7 mouse cellular contexts compared by ENCODE assay signal in the genomic region with DNA sequence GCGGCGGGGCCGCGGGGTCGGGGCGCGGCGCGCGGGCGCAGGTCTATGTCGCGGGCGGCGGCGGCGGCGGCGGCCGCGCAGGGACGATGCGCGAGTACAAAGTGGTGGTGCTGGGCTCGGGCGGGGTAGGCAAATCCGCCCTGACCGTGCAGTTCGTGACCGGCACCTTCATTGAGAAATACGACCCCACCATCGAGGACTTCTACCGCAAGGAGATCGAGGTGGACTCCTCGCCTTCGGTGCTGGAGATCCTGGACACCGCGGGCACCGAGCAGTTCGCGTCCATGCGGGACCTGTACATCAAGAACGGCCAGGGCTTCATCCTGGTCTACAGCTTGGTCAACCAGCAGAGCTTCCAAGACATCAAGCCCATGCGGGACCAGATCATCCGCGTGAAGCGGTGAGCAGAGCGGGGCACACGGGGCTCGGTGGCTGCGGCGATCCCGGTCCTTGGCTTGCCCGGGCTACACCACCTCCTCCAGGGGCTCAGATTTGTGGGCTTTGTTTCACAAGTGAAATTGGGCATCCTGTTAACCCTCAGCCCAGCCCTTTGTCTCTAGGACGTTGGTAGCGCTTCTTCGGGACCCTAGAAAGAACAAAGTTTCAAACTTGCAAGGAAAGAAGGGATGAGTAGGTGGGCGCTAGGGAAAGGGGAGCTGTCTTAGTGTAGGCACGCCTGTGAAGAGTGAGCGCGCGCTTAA. TPM values are rescaled to one million over a fixed set of nuclear protein-coding genes. Genes with fewer than 3 reads are reported as not detected.
DNase-seq lines count a peak whose midpoint lies in the region; ATAC-seq lines count a peak whose summit lies in the region.

No protein-coding gene starts in this region.

- peak overlapping the region; percentile 76 for H3K9ac ChIP-seq in forebrain, embryonic 16.5 days (replicated peaks; ENCODE audit: low read depth, low read length)
- peak overlapping the region; percentile 93 for H3K9ac ChIP-seq in stomach, embryonic 15.5 days

- no peak; the same call in 1 of the 2 replicates for ATAC-seq in forebrain, embryonic 16.5 days
- peak; percentile 2 for ATAC-seq in stomach, embryonic 15.5 days (ENCODE audit: insufficient read depth, low FRiP score, low read depth)

- H3K9me3 ChIP-seq in forebrain, embryonic 16.5 days (ENCODE audit: control insufficient read depth, low read length): no peaks in the 10 kb centered on the region
- no peaks in the 10 kb centered on the region for H3K9me3 ChIP-seq in stomach, embryonic 15.5 days

- H3K27ac ChIP-seq in forebrain, embryonic 16.5 days (ENCODE audit: low read length): peak overlapping the region; percentile 99
- H3K27ac ChIP-seq in stomach, embryonic 15.5 days: peak overlapping the region; percentile 96

- no peaks in the 10 kb centered on the region for H3K36me3 ChIP-seq in forebrain, embryonic 16.5 days (ENCODE audit: control insufficient read depth, insufficient read depth)
- H3K36me3 ChIP-seq in stomach, embryonic 15.5 days: no peaks in the 10 kb centered on the region

- peak; percentile 30 to 57 for DNase-seq in urinary bladder, adult 18-20 months (ENCODE audit: low spot score in 2 of 2)
- DNase-seq in urinary bladder, postnatal 25 days (ENCODE audit: low spot score): no peak
- peak; percentile 42 to 56 for DNase-seq in adrenal gland, postnatal 36 days
- DNase-seq in kidney, adult 8-10 months: peak; percentile 27 to 42
- peak; percentile 40 for DNase-seq in lung, postnatal 36 days

- peak overlapping the region; percentile 90 for H3K4me3 ChIP-seq in forebrain, embryonic 16.5 days (replicated peaks; ENCODE audit: low read length)
- peak overlapping the region; percentile 87 for H3K4me3 ChIP-seq in stomach, embryonic 15.5 days (replicated peaks)

- under 1% methylated on average over 47 of the region's 62 CpGs for WGBS in forebrain, embryonic 16.5 days
- under 1% methylated on average over 62 of the region's 62 CpGs for WGBS in stomach, embryonic 15.5 days

- peaks cover 18% of the 10 kb centered on the region for H3K4me1 ChIP-seq in forebrain, embryonic 16.5 days (replicated peaks; ENCODE audit: control insufficient read depth, insufficient read depth, low read length)
- no peaks in the 10 kb centered on the region for H3K4me1 ChIP-seq in stomach, embryonic 15.5 days

- no peaks in the 10 kb centered on the region for H3K27me3 ChIP-seq in forebrain, embryonic 16.5 days (replicated peaks; ENCODE audit: control insufficient read depth, insufficient read depth, low read length)
- H3K27me3 ChIP-seq in stomach, embryonic 15.5 days (replicated peaks): no peaks in the 10 kb centered on the region

- H3K4me2 ChIP-seq in forebrain, embryonic 16.5 days (ENCODE audit: low read length): peak overlapping the region; percentile 83
- H3K4me2 ChIP-seq in stomach, embryonic 15.5 days: peak overlapping the region; percentile 82

RNA-seq across cellular contexts. Expression of a gene that starts 0.5 kb away (rescaled TPM):
- total RNA-seq in adrenal gland, postnatal 36 days (2021): 10 to 100 TPM; 20.9 to 23.5 TPM
- polyA plus RNA-seq in forebrain, embryonic 16.5 days (2015; fragmentation: Nextera tagmentation; extraction: Ambion mirVana): 19.9 and 21.5 TPM in 2 replicates
- polyA plus RNA-seq in stomach, embryonic 15.5 days (2015; fragmentation: Nextera tagmentation; extraction: Ambion mirVana): 21.0 and 22.3 TPM in 2 replicates
